Mouse (Mus musculus): ENCODE measurements at regions not wholly inside any gene's neighbourhood (a gene's known extent, or its start where the extent isn't known, plus 50 kb on each side); places are given as distances from the start of the nearest gene placed in this dataset.

- no peak for TF ChIP-seq CTCF (IDR thresholded peaks at IDR 0.05; ENCODE audit: borderline replicate concordance, extremely low read depth, insufficient read depth, insufficient read length)
- no peak for TF ChIP-seq POLR2A (IDR thresholded peaks at IDR 0.05; ENCODE audit: borderline replicate concordance, extremely low read depth, insufficient read depth, insufficient read length, poor library complexity, severe bottlenecking)
These were observed 198.2 kb upstream of the Chl1 start for GRCm38 (mm10) chr6:103312149-103312548.
